Mouse (Mus musculus) limb, embryonic 14.5 days (tissue): ENCODE data around the gene Sfta2. TPM values are rescaled to one million over a fixed set of nuclear protein-coding genes. Genes with fewer than 3 reads are reported as not detected.

ENCODE experiments used
- ATAC-seq: fragments of 200-750 bp; cut with Nextera tagmentation; 2 replicates; pipeline ENCODE4 v1.8.0; 2017; ENCODE audit warnings: low read depth, moderate number of reproducible peaks, moderate TSS enrichment; ENCODE audit not compliant: low FRiP score
- DNase-seq: peaks from one replicate; pipeline ENCODE4 v3.0.0-alpha.2; 2015; ENCODE audit warnings: low spot score
- H3K27ac ChIP-seq: fragments of 300-500 bp; sonication (generic); replicated peaks from 2 replicates; pipeline ENCODE4 v1.5.1; 2014; ENCODE audit warnings: low read depth, mild to moderate bottlenecking, low read length, moderate library complexity, mixed read lengths
- H3K27me3 ChIP-seq: fragments of 300-500 bp; sonication (generic); 2 replicates; pipeline ENCODE4 v1.6.1; 2014; ENCODE audit warnings: low read length, mixed read lengths; ENCODE audit not compliant: control insufficient read depth, insufficient read depth
- H3K36me3 ChIP-seq: fragments of 300-500 bp; sonication (generic); 2 replicates; pipeline ENCODE4 v1.6.1; 2014; ENCODE audit warnings: mild to moderate bottlenecking, low read length, moderate library complexity, mixed read lengths; ENCODE audit not compliant: control insufficient read depth, insufficient read depth
- H3K4me1 ChIP-seq: fragments of 300-500 bp; sonication (generic); 2 replicates; pipeline ENCODE4 v1.6.1; 2014; ENCODE audit warnings: antibody characterized with exemption, low read length, mixed read lengths; ENCODE audit not compliant: control insufficient read depth, insufficient read depth
- H3K4me2 ChIP-seq: fragments of 300-500 bp; sonication (generic); replicated peaks from 2 replicates; pipeline ENCODE4 v1.6.1; 2014; ENCODE audit warnings: low read depth, mild to moderate bottlenecking, low read length, moderate library complexity; ENCODE audit not compliant: severe bottlenecking
- H3K4me3 ChIP-seq: fragments of 300-500 bp; sonication (generic); replicated peaks from 2 replicates; pipeline ENCODE4 v1.5.1; 2014; ENCODE audit warnings: low read length
- H3K9ac ChIP-seq: fragments of 300-500 bp; sonication (generic); 2 replicates; pipeline ENCODE4 v1.6.1; 2014; ENCODE audit warnings: mild to moderate bottlenecking, low read depth, low read length, moderate library complexity; ENCODE audit not compliant: severe bottlenecking
- H3K9me3 ChIP-seq: fragments of 300-500 bp; sonication (generic); 2 replicates; pipeline ENCODE4 v1.6.1; 2016; ENCODE audit warnings: low read length; ENCODE audit not compliant: control insufficient read depth
- POLR2A ChIP-seq: fragments of 200-500 bp; IDR thresholded peaks from 2 replicates; pipeline ENCODE4 v1.8.0; 2012; ENCODE audit warnings: inconsistent platforms, mild to moderate bottlenecking, moderate library complexity, borderline replicate concordance; ENCODE audit not compliant: insufficient read depth, insufficient read length; ENCODE audit errors: extremely low read depth
- WGBS: fragments of 180-500 bp; shearing (Covaris S2); extraction: QIAGEN DNeasy Blood & Tissue Kit; methylation state at CpG from one replicate; pipeline ENCODE4 v1.1.7; 2014; 5-methylcytosine and 5-hydroxymethylcytosine counted together
- polyA plus RNA-seq, 2 experiments: library from polyadenylated mRNA; depleted of rRNA in 1 of 2; stranded (reverse) in 1 of 2; unstranded in 1 of 2; fragments of >200 nt; fragmentation: Nextera tagmentation in 1 of 2; extraction: Ambion mirVana in 1 of 2; gene quantifications; 2 replicates each; pipeline versions ENCODE4 v1.2.1 to v1.2.3; 2012 to 2014

Gene Sfta2
- polyA plus RNA-seq, 2 experiments, result not detected

DNA sequence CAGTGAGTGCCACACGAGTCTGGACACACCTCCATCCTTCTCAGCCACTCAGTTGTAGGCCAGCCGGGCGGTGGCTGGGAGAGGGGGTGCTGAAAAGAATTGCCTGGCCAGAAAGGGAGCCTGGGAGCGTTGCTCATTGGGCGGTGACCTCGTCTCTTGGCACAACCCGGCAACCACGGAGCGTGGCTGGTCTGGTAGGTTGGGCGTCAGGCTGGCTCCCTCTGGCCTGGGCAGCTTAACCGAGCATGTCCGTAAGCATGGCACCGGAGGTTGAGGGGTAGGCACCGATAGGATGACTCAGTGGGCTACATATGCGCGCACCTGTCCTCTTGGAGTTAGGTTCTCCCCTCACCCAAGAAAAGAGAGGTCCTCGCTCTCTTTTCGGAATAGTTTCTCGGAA, 98.6 kb downstream of the Sfta2 start:
- H3K9ac ChIP-seq, result peak overlapping the region; percentile 73
- H3K27me3 ChIP-seq, result no peaks in the 10 kb centered on the region; the same call in 1 of the 2 replicates
- 4% methylated on average over 19 of the region's 19 CpGs for WGBS
- H3K9me3 ChIP-seq, result 0 out of 2 replicates have a peak, but pooled peaks cover 4% of the 10 kb centered on the region
- peaks cover 8% of the 10 kb centered on the region; the same call in 1 of the 2 replicates for H3K36me3 ChIP-seq
- H3K27ac ChIP-seq, result peak overlapping the region; percentile 90
- ATAC-seq (no peak), DNase-seq (peak; percentile 38)
- H3K4me1 ChIP-seq, result peaks cover 49% of the 10 kb centered on the region
- no peak for TF ChIP-seq POLR2A
- H3K4me2 ChIP-seq, result peak overlapping the region; percentile 83
- H3K4me3 ChIP-seq, result peak overlapping the region; percentile 68

Other genes starting within 250 kb of the Sfta2 start
- gene H2-Q4, start 221.9 kb upstream of the Sfta2 start, polyA plus RNA-seq (2012; rRNA removed), result 15.2 and 15.5 TPM in 2 replicates
- 2.8 and 3.5 TPM in 2 replicates for gene H2-Q4, start 221.9 kb upstream of the Sfta2 start, polyA plus RNA-seq (2014; fragmentation: Nextera tagmentation; extraction: Ambion mirVana)
- 0.73 and 1.00 TPM in 2 replicates for gene H2-Q6, start 176.7 kb upstream of the Sfta2 start, polyA plus RNA-seq (2012; rRNA removed)
- gene H2-Q6, start 176.7 kb upstream of the Sfta2 start, polyA plus RNA-seq (2014; fragmentation: Nextera tagmentation; extraction: Ambion mirVana), result 0.41 and 0.53 TPM in 2 replicates
- 8.9 and 9.9 TPM in 2 replicates for gene H2-Q7, start 162.4 kb upstream of the Sfta2 start, polyA plus RNA-seq (2012; rRNA removed)
- 3.1 and 4.2 TPM in 2 replicates for gene H2-Q7, start 162.4 kb upstream of the Sfta2 start, polyA plus RNA-seq (2014; fragmentation: Nextera tagmentation; extraction: Ambion mirVana)
- 0.76 and 0.87 TPM in 2 replicates for gene H2-Q10, start 131.5 kb upstream of the Sfta2 start, polyA plus RNA-seq (2012; rRNA removed)
- 0.28 and 0.62 TPM in 2 replicates for gene H2-Q10, start 131.5 kb upstream of the Sfta2 start, polyA plus RNA-seq (2014; fragmentation: Nextera tagmentation; extraction: Ambion mirVana)
- gene Pou5f1, start 95.5 kb upstream of the Sfta2 start, polyA plus RNA-seq (2012; rRNA removed), result 0.06 and 0.09 TPM in 2 replicates
- not detected in 2 replicates for gene Pou5f1, start 95.5 kb upstream of the Sfta2 start, polyA plus RNA-seq (2014; fragmentation: Nextera tagmentation; extraction: Ambion mirVana)
- gene Tcf19, start 84.7 kb upstream of the Sfta2 start, polyA plus RNA-seq (2012; rRNA removed), result 73.8 and 82.6 TPM in 2 replicates
- 75.5 and 84.3 TPM in 2 replicates for gene Tcf19, start 84.7 kb upstream of the Sfta2 start, polyA plus RNA-seq (2014; fragmentation: Nextera tagmentation; extraction: Ambion mirVana)
- gene Cchcr1, start 84.4 kb upstream of the Sfta2 start, polyA plus RNA-seq (2012; rRNA removed), result 41.2 and 43.2 TPM in 2 replicates
- 11.6 and 13.9 TPM in 2 replicates for gene Cchcr1, start 84.4 kb upstream of the Sfta2 start, polyA plus RNA-seq (2014; fragmentation: Nextera tagmentation; extraction: Ambion mirVana)
- 1.0 and 2.2 TPM in 2 replicates for gene Psors1c2, start 68.3 kb upstream of the Sfta2 start, polyA plus RNA-seq (2012; rRNA removed)
- 0.39 and 1.5 TPM in 2 replicates for gene Psors1c2, start 68.3 kb upstream of the Sfta2 start, polyA plus RNA-seq (2014; fragmentation: Nextera tagmentation; extraction: Ambion mirVana)
- gene Cdsn, start 49.4 kb upstream of the Sfta2 start, polyA plus RNA-seq (2012; rRNA removed), result 0.09 and 0.31 TPM in 2 replicates
- 0.07 and 0.17 TPM in 2 replicates for gene Cdsn, start 49.4 kb upstream of the Sfta2 start, polyA plus RNA-seq (2014; fragmentation: Nextera tagmentation; extraction: Ambion mirVana)
- 0.21 and 0.24 TPM in 2 replicates for gene 2300002M23Rik, start 34.1 kb upstream of the Sfta2 start, polyA plus RNA-seq (2012; rRNA removed)
- gene 2300002M23Rik, start 34.1 kb upstream of the Sfta2 start, polyA plus RNA-seq (2014; fragmentation: Nextera tagmentation; extraction: Ambion mirVana), result not detected in 2 replicates
- not detected in 2 replicates for gene Gm9573, start 25.1 kb downstream of the Sfta2 start, polyA plus RNA-seq (2012; rRNA removed)
- not detected in 2 replicates for gene Gm9573, start 25.1 kb downstream of the Sfta2 start, polyA plus RNA-seq (2014; fragmentation: Nextera tagmentation; extraction: Ambion mirVana)
- 0.13 and 0.30 TPM in 2 replicates for gene Mucl3, start 42.1 kb downstream of the Sfta2 start, polyA plus RNA-seq (2012; rRNA removed)
- gene Mucl3, start 42.1 kb downstream of the Sfta2 start, polyA plus RNA-seq (2014; fragmentation: Nextera tagmentation; extraction: Ambion mirVana), result 0.22 TPM in 1 of 2 replicates, not detected in the other
- gene Vars2, start 66.0 kb downstream of the Sfta2 start, polyA plus RNA-seq (2012; rRNA removed), result 35.4 and 47.8 TPM in 2 replicates
- gene Vars2, start 66.0 kb downstream of the Sfta2 start, polyA plus RNA-seq (2014; fragmentation: Nextera tagmentation; extraction: Ambion mirVana), result 14.8 and 18.7 TPM in 2 replicates
- 43.0 and 52.0 TPM in 2 replicates for gene Gtf2h4, start 72.2 kb downstream of the Sfta2 start, polyA plus RNA-seq (2012; rRNA removed)
- 40.7 and 44.9 TPM in 2 replicates for gene Gtf2h4, start 72.2 kb downstream of the Sfta2 start, polyA plus RNA-seq (2014; fragmentation: Nextera tagmentation; extraction: Ambion mirVana)
- 49.4 and 60.1 TPM in 2 replicates for gene Ddr1, start 103.1 kb downstream of the Sfta2 start, polyA plus RNA-seq (2012; rRNA removed)
- 56.7 and 58.2 TPM in 2 replicates for gene Ddr1, start 103.1 kb downstream of the Sfta2 start, polyA plus RNA-seq (2014; fragmentation: Nextera tagmentation; extraction: Ambion mirVana)
- 10.8 and 12.2 TPM in 2 replicates for gene Ier3, start 220.1 kb downstream of the Sfta2 start, polyA plus RNA-seq (2012; rRNA removed)
- gene Ier3, start 220.1 kb downstream of the Sfta2 start, polyA plus RNA-seq (2014; fragmentation: Nextera tagmentation; extraction: Ambion mirVana), result 8.8 and 8.9 TPM in 2 replicates
- gene Flot1, start 221.7 kb downstream of the Sfta2 start, polyA plus RNA-seq (2012; rRNA removed), result 61.8 and 66.3 TPM in 2 replicates
- gene Flot1, start 221.7 kb downstream of the Sfta2 start, polyA plus RNA-seq (2014; fragmentation: Nextera tagmentation; extraction: Ambion mirVana), result 47.2 and 53.7 TPM in 2 replicates
- gene Tubb5, start 236.8 kb downstream of the Sfta2 start, polyA plus RNA-seq (2012; rRNA removed), result 1,341 and 1,699 TPM in 2 replicates
- gene Tubb5, start 236.8 kb downstream of the Sfta2 start, polyA plus RNA-seq (2014; fragmentation: Nextera tagmentation; extraction: Ambion mirVana), result 808 and 880 TPM in 2 replicates
- gene Mdc1, start 240.0 kb downstream of the Sfta2 start, polyA plus RNA-seq (2012; rRNA removed), result 24.9 and 28.8 TPM in 2 replicates
- 12.2 and 13.9 TPM in 2 replicates for gene Mdc1, start 240.0 kb downstream of the Sfta2 start, polyA plus RNA-seq (2014; fragmentation: Nextera tagmentation; extraction: Ambion mirVana)